Mouse (Mus musculus) embryonic facial prominence, embryonic 11.5 days (tissue): Measurements from ENCODE around the gene Sf3b3. TPM values are rescaled to one million over a fixed set of nuclear protein-coding genes. Genes with fewer than 3 reads are reported as not detected.
A peak's percentile ranks its signal among the peaks of the same experiment; 100 is the strongest.

Experiments
- ATAC-seq: fragments of 200-750 bp; cut with Nextera tagmentation; replicated peaks from 2 replicates; pipeline ENCODE4 v1.8.0; 2017; ENCODE audit warnings: low read depth; ENCODE audit not compliant: insufficient number of reproducible peaks, low FRiP score, low TSS enrichment
- DNase-seq: peaks from one replicate; pipeline ENCODE4 v3.0.0-alpha.2; 2015; ENCODE audit warnings: low spot score
- H3K27ac ChIP-seq: fragments of 300-500 bp; sonication (generic); replicated peaks from 2 replicates; pipeline ENCODE4 v1.5.1; 2014; ENCODE audit warnings: mild to moderate bottlenecking, low read depth, low read length, control low read depth
- H3K27me3 ChIP-seq: fragments of 300-500 bp; sonication (generic); 2 replicates; pipeline ENCODE4 v1.6.1; 2014; ENCODE audit warnings: mild to moderate bottlenecking, low read length, moderate library complexity, mixed read lengths; ENCODE audit not compliant: control insufficient read depth, insufficient read depth
- H3K36me3 ChIP-seq: fragments of 300-500 bp; sonication (generic); replicated peaks from 2 replicates; pipeline ENCODE4 v1.6.1; 2014; ENCODE audit warnings: low read depth, mild to moderate bottlenecking, low read length, moderate library complexity, mixed read lengths; ENCODE audit not compliant: control insufficient read depth, insufficient read depth
- H3K4me1 ChIP-seq: fragments of 300-500 bp; sonication (generic); 2 replicates; pipeline ENCODE4 v1.6.1; 2014; ENCODE audit warnings: low read length, mixed read lengths; ENCODE audit not compliant: control insufficient read depth, insufficient read depth
- H3K4me2 ChIP-seq: fragments of 300-500 bp; sonication (generic); 2 replicates; pipeline ENCODE4 v1.6.1; 2014; ENCODE audit warnings: low read depth, mild to moderate bottlenecking, control low read depth, low read length, moderate library complexity
- H3K4me3 ChIP-seq: fragments of 300-500 bp; sonication (generic); 2 replicates; pipeline ENCODE4 v1.5.1; 2014; ENCODE audit warnings: low read depth, low read length, control low read depth
- H3K9ac ChIP-seq: fragments of 300-500 bp; sonication (generic); replicated peaks from 2 replicates; pipeline ENCODE4 v1.6.1; 2014; ENCODE audit warnings: mild to moderate bottlenecking, control low read depth, low read length
- H3K9me3 ChIP-seq: fragments of 300-500 bp; sonication (generic); replicated peaks from 2 replicates; pipeline ENCODE4 v1.6.1; 2016; ENCODE audit warnings: mild to moderate bottlenecking, low read length, inconsistent platforms, mixed read lengths; ENCODE audit not compliant: control insufficient read depth
- WGBS: fragments of 180-500 bp; shearing (Covaris S2); extraction: QIAGEN DNeasy Blood & Tissue Kit; methylation state at CpG from one replicate; pipeline ENCODE4 v1.1.7; 2014; 5-methylcytosine and 5-hydroxymethylcytosine counted together
- polyA plus RNA-seq: library from polyadenylated mRNA; unstranded; fragments of >200 nt; fragmentation: Nextera tagmentation; extraction: Ambion mirVana; gene quantifications from 2 replicates; pipeline ENCODE4 v1.2.1, GENCODE M21; 2014

The Sf3b3 gene
- 212 and 213 TPM in 2 replicates for polyA plus RNA-seq

DNA sequence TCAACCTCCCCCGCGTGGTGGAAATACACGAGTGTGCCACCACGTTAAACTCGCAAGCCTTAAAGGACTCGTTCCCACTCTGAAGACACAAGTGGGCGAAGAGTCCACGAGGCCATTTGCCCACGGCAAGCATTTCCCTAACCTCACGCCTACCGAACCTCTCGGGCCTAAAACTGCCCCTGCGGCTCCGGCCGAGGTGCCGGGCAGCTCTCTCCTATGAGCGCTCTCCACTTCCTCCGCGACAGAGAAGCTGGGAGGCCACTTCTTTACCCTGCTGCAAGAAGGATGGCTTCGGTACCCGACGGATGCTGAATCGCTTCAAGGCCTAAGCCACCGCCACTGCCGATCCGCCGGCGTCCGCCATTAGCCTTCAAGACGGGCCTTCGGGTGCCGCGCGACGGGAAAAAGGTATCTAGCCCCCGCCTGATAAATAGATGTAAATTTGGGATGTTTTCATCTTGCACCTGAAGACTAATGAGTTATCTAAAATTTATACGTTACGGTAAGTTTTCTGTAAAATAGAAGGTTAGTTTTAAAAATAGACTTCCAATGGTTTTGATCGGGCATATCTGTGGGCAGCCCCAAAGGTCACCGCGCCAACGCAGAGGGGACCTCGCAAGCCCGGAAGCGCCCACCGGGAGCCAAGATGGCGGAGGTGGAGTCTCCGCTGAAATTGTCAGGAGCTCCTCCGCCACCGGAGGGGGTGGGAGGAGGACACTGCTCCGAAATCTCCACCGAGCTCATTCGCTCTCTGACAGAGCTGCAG, at the start of gene Sf3b3, which contains the start of gene Cog4:
Gene Sf3b3 (minus strand): TSS at position 383 of the 766 bp plus-strand sequence.
Gene Cog4 (plus strand): TSS at position 196 of the 766 bp plus-strand sequence.
- under 1% methylated on average over 53 of the region's 53 CpGs for WGBS
- Histone ChIP-seq H3K9ac (peak within 1 kb of the TSS; percentile 97), H3K4me1 (no peaks in the 10 kb centered on the region; the same call in 1 of the 2 replicates), H3K4me2 (peak within 1 kb of the TSS; percentile 58), H3K9me3 (no peaks in the 10 kb centered on the region), H3K27ac (peak within 1 kb of the TSS; percentile 83), H3K27me3 (no peaks in the 10 kb centered on the region), H3K36me3 (peaks cover 18% of the 10 kb centered on the region), H3K4me3 (peak within 1 kb of the TSS; percentile 94)
- ATAC-seq: peak; percentile 82
- DNase-seq: peak; percentile 91

GRCm38 (mm10) chr8:110895812-110896211, 49.2 kb upstream of the Sf3b3 start:
- 95% methylated on average over 13 of the region's 13 CpGs for WGBS
- H3K27me3 ChIP-seq: no peaks in the 10 kb centered on the region
- H3K9me3 ChIP-seq: no peaks in the 10 kb centered on the region
- H3K4me2 ChIP-seq: no peak overlapping the region
- no peak for DNase-seq
- no peak for ATAC-seq
- no peaks in the 10 kb centered on the region; the same call in 1 of the 2 replicates for H3K36me3 ChIP-seq
- H3K4me3 ChIP-seq: no peak overlapping the region
- no peaks in the 10 kb centered on the region for H3K4me1 ChIP-seq
- no peak overlapping the region for H3K27ac ChIP-seq
- no peak overlapping the region for H3K9ac ChIP-seq

GRCm38 (mm10) chr8:110895254-110895653, 48.7 kb upstream of the Sf3b3 start:
- no peaks in the 10 kb centered on the region; the same call in 1 of the 2 replicates for H3K36me3 ChIP-seq

DNA sequence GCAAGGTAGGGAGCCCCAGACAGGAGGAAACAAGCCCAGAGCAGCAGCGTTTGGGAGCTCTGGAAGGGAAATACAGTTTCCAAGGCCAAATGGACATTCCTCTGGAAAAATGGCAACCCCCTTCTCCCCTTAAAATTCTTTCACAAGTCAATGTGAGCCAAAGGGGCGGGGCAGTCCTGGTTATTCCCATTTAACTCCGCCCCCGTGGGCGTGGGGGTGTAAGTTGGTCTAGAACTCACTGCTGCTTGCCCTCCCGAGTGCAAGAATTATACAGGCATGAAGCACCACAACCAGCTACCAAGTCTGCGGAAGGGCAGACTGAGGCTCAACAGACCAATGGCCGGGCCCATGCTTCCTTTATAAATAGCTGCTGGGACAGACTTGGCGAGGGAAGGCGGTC, 48.3 kb upstream of the Sf3b3 start:
- Histone ChIP-seq H3K9me3 (no peaks in the 10 kb centered on the region), H3K4me2 (no peak overlapping the region), H3K4me3 (no peak overlapping the region), H3K27ac (no peak overlapping the region), H3K4me1 (no peaks in the 10 kb centered on the region), H3K27me3 (no peaks in the 10 kb centered on the region), H3K9ac (no peak overlapping the region), H3K36me3 (no peaks in the 10 kb centered on the region; the same call in 1 of the 2 replicates)
- 82% methylated on average over 10 of the region's 10 CpGs for WGBS
- DNase-seq: no peak
- ATAC-seq: no peak

More at GRCm38 (mm10) chr8:110895254-110895653, 48.7 kb upstream of the Sf3b3 start:
- Histone ChIP-seq H3K27ac (no peak overlapping the region), H3K4me3 (no peak overlapping the region), H3K27me3 (no peaks in the 10 kb centered on the region), H3K4me2 (no peak overlapping the region), H3K4me1 (no peaks in the 10 kb centered on the region), H3K9ac (no peak overlapping the region), H3K9me3 (no peaks in the 10 kb centered on the region)
- WGBS: 84% methylated on average over 9 of the region's 9 CpGs
- DNase-seq (no peak), ATAC-seq (no peak)

DNA sequence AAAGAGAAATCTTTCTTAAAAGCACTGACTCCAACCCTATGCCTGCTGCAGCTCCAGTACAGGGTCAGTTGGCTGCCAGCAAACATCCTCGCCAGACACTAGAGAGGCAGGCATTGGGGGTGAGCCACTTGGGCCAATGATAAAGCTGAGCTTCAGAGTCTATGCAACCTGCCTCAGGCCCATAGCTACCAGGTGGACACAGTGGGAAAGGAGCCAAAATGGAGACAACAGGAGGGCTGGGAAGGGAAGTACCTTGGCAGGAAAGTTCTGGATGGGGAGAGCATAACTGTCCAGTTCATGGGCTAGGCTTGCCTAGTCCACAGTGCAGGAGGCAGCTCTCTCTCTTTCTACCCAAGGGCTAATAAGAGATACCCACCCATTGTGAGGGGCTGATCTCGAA, 46.3 kb upstream of the Sf3b3 start:
- Histone ChIP-seq H3K27me3 (no peaks in the 10 kb centered on the region), H3K9me3 (no peaks in the 10 kb centered on the region)

DNA sequence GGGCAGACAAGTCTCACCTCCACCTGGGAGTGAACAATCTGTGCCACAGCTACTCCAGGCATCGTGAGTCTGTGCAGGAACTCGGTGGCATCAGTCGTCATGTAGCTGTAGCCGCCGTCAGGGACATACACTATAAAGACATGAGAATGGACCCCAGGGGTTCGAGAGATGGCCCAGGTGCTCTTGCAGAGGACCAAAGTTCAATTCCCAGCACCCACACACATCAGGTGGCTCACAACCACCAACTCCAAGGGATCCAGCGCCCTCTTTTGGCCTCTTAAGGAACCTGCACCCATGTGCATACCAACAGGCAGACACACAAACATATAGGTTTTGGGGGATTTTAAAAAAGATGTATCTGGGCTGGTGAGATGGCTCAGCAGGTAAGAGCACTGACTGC, 45.5 kb upstream of the Sf3b3 start:
- ATAC-seq (no peak), DNase-seq (no peak)
- 86% methylated on average over 7 of the region's 7 CpGs for WGBS
- H3K4me3 ChIP-seq: no peak overlapping the region
- no peaks in the 10 kb centered on the region; the same call in 1 of the 2 replicates for H3K36me3 ChIP-seq
- H3K4me1 ChIP-seq: no peaks in the 10 kb centered on the region
- H3K27me3 ChIP-seq: no peaks in the 10 kb centered on the region
- H3K9ac ChIP-seq: no peak overlapping the region
- H3K27ac ChIP-seq: no peak overlapping the region
- H3K4me2 ChIP-seq: no peak overlapping the region
- H3K9me3 ChIP-seq: no peaks in the 10 kb centered on the region

More for the DNA sequence above, 46.3 kb upstream of the Sf3b3 start:
- no peaks in the 10 kb centered on the region for H3K4me1 ChIP-seq
- H3K27ac ChIP-seq: no peak overlapping the region
- DNase-seq (no peak), ATAC-seq (no peak)
- H3K4me2 ChIP-seq: no peak overlapping the region
- no peak overlapping the region for H3K4me3 ChIP-seq
- H3K36me3 ChIP-seq: no peaks in the 10 kb centered on the region; the same call in 1 of the 2 replicates
- H3K9ac ChIP-seq: no peak overlapping the region
- WGBS: 91% methylated on average over 2 of the region's 2 CpGs

DNA sequence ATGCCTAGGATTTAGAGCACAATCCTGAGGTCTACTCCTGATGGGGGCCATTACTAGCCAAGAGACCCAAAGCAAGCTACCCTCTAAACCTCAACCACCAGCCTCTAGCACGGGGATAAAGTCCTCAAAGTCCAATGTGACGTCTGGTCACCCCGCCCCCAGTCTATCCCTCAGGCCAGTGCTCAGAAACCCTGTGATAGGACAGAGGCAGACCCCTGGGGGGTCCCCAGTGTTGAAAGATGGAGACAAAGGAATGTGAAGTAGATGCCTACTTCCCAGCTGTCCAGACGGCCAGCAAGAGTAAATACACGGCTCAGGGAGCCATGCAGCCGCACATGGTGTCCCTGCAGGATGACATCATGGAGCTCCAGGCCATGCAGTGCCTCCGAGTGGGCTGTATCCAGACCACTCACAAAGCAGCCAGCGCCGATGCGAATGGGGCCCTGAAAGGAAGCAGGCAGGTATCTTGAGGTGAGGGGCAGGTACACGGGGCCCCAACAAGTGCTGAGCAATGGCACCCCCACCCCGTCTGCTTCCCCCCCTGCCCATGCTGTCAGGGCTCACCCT, 43.4 kb upstream of the Sf3b3 start:
- Histone ChIP-seq H3K9ac (no peak overlapping the region), H3K4me3 (no peak overlapping the region), H3K36me3 (no peaks in the 10 kb centered on the region; the same call in 1 of the 2 replicates), H3K27ac (no peak overlapping the region), H3K27me3 (no peaks in the 10 kb centered on the region), H3K4me2 (no peak overlapping the region), H3K4me1 (no peaks in the 10 kb centered on the region), H3K9me3 (no peaks in the 10 kb centered on the region)
- DNase-seq (no peak), ATAC-seq (no peak)
- WGBS: 72% methylated on average over 12 of the region's 12 CpGs

GRCm38 (mm10) chr8:110888860-110889259, 42.3 kb upstream of the Sf3b3 start:
- Histone ChIP-seq H3K27ac (no peak overlapping the region), H3K9me3 (no peaks in the 10 kb centered on the region), H3K36me3 (no peaks in the 10 kb centered on the region; the same call in 1 of the 2 replicates), H3K9ac (no peak overlapping the region), H3K4me1 (no peaks in the 10 kb centered on the region), H3K4me3 (no peak overlapping the region), H3K4me2 (no peak overlapping the region), H3K27me3 (no peaks in the 10 kb centered on the region)
- 89% methylated on average over 16 of the region's 16 CpGs for WGBS
- ATAC-seq (no peak), DNase-seq (no peak)
